Mouse (Mus musculus) layer of hippocampus, adult 9-10 months (tissue): ENCODE results near the gene Lad1.

Experiments
- DNase-seq: peaks from one replicate; pipeline ENCODE4 v3.0.0; 2022; ENCODE audit warnings: low spot score

Gene Lad1

DNA sequence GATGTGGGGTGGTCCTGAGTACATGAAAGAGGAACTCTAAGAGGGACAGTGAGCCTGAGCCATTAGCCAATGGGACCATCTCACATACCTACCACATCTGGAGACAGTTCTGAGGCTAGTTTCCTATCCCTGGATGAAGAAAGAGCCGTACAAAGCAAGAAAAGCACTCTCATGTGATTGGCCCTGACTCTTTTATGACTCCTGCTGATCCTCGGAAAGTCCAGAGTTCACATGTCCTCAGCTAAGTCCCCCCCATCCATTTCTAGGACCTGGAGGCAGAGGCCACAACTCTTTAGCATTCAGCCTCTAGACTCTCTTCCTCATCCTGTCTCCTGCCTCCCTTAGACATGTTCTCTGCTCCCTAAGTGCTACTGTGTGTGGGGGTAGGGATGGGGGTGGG, 58.9 kb downstream of the Lad1 start:
- DNase-seq, result no peak

DNA sequence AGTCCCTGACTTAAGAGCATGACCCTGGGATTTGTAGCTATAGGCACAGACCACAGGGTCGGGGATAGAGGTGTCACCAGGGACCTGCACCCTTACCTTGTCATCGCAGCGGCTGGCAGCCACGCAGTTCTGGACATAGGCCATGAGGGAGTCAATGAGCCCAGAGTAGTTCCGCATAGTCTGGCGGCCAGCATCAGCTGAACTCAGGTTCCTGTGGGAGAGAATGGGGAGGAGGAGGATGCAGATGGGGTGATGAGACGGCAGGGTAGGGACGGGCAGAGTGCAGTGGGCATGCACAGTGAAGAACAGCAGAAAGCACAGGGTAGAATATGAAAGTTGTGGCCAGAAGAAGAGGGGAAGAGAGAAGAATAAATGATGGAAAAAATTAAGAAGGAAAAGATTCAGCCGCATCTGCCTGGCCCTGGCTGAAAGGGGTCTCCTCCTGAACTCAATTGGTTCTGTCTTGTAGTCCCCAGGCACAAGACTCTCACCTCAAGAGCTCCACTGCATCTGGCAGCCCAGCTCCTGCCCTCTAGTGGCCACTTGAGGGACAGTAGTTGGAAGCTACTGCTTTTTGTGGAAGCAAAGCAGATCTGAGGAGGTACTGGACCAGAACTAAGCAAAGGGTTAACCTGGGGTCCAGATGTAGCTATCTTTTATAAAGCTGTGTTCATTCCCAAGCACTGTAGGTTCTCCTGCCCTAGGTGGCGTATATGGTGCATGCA, 64.1 kb downstream of the Lad1 start:
- no peak for DNase-seq
